Mouse (Mus musculus) left cerebral cortex, adult 8-10 months (tissue): ENCODE results near the gene Myo3b. TPM values are rescaled to one million over a fixed set of nuclear protein-coding genes. Genes with fewer than 3 reads are reported as not detected.

Experiments
- DNase-seq, 2 experiments: peaks; one replicate each; pipeline ENCODE4 v3.0.0; 2022; ENCODE audit warnings: low spot score in 2 of 2
- total RNA-seq, 4 experiments: library from RNA; stranded (reverse); gene quantifications; 2 replicates each; pipeline ENCODE4 v1.2.4; 2022

Gene Myo3b
- total RNA-seq, 4 experiments from 2014 or later = 1.1 to 1.8 (median 1.3) TPM

DNA sequence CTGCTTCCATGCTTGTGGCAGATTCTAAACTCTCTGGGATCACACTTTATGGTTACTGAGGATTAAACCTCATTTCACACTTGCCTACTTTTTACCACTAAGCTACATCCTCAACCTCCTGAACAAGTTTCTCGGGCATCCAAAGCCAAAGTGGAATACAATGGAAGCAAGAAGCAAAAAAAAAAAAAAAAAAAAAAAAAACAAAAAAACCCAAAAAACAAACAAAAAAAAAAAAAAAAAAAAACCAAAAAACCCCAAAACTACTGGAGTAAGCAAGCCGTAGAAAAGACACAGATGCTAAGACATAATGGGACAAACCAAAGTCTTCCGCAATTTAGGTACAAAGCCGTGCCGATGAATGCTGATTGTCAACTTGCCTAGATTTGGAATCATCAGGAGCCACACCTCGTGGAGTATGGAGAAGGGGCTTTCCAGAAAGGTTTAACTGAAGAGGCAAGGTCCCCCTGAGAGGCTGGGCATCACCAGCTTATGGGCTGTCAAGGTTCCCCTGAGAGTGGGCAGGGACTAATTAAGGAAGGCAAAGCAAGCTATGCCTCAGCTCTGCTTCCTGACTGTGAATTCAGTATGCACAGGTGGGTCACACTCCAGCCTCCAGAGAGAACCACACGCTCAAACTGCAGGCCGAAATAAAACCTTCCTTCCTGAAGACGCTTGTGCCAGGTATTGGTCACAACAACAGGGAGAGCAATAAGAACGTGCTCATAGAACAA, 313.7 kb downstream of the Myo3b start:
- DNase-seq = no peak

DNA sequence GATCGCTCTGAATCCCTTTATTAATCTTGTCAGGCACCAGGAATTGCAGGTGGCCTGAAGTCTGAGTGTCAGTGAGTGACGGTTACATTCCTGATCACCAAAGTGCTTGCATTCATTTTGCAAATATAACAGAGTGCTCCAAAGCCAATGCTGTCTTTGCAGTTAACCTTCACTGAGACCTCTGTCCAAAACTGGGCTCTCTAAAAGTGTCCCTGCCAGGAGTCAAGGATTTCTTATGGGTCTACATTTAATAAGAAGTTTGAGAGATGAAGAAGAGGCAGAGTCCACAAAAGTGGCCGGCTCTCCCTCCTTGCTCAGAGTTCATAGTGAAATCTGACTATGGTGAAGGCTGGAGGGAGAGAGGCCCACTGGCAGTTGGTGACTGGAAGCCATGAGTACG, 315.1 kb downstream of the Myo3b start:
- no peak for DNase-seq

- no peak for DNase-seq
These were observed 316.1 kb downstream of the Myo3b start for GRCm38 (mm10) chr2:70355026-70355425.

DNA sequence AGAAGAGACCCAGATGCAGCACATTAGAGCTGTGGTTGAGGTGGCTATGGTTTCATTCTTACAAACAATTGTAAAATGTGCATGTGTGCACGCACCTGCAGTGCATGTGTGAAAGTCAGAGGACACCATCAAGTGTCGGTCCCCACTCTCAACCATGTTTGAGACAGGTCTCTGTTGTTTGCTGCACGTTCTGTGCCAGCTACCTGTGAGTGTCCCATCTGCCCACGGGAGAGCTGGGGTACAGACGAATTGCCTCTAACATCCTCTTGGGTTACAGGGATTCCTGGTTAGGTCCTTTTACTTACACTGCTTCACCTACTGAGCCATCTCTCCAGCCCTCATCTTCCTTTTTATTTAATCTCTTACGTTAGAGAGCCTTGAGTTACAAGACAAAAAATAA, 330.5 kb downstream of the Myo3b start:
- no peak for DNase-seq

DNA sequence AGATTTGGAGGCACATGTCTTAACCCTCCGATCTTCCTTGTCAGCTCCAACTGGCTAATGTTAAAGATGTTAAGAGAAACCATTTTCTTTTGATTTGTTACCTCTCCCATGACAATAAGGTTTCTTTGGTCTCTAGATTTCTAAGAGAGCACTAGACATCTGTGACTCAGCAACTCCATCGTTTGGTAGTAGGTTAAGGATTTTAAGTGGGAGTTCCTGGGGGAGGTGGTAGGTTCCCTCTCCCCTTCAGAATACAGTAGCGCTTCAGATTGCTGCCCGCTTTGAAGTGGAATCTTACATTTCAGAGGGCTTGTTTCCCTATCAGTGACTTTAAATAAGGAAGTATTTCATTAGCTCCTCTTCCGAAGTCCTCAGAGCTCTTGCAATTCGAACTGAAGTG, 340.4 kb downstream of the Myo3b start:
- DNase-seq = no peak

GRCm38 (mm10) chr2:70379939-70380338, 341.0 kb downstream of the Myo3b start:
- no peak for DNase-seq

- DNase-seq = no peak
These were observed 349.7 kb downstream of the Myo3b start for GRCm38 (mm10) chr2:70388645-70389044.

DNA sequence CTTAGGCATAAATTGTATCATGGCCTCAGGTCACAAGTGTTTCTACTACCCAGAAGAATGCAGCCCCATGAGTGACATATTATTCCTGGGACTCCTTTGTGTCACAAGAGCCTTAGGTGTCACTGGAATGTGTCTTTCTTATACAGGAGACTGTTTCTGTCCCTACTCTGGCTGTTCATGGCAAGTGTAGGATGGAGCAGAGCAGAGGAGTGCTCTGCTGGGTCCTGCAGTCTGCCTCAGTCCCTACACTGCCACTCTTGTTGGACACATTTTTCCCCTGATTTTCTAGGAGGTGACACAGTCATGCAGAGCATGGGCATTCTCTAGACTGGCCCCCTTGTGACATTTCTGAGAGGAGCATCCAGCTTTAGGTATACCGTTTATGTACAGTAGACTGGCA, 350.2 kb downstream of the Myo3b start:
- DNase-seq = no peak

DNA sequence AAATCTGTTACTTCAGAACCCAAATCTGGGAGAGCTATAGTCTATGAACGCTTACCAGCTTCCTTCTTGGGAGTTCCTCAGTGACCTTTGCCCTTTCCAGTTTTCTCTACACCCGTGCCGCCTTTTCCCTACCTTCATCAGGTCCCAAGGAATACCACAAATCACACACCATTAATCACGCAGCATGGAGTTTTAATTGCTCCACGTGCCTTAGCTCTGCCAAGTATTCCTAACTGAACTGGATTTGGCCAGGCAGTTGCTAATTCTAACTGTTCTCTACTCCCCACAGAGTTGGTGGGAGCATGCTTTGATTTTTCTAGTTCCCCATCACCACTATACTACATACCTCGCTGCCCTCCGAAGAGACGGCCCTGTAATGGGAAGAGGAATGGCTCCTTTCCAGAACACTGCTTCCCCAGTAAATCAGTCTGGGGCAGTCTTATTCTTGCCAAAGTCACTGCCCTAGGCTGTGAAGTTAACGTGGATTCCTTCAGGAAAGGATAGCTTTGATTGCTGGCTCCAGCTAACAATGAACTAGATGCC, 358.9 kb downstream of the Myo3b start:
- no peak for DNase-seq

DNA sequence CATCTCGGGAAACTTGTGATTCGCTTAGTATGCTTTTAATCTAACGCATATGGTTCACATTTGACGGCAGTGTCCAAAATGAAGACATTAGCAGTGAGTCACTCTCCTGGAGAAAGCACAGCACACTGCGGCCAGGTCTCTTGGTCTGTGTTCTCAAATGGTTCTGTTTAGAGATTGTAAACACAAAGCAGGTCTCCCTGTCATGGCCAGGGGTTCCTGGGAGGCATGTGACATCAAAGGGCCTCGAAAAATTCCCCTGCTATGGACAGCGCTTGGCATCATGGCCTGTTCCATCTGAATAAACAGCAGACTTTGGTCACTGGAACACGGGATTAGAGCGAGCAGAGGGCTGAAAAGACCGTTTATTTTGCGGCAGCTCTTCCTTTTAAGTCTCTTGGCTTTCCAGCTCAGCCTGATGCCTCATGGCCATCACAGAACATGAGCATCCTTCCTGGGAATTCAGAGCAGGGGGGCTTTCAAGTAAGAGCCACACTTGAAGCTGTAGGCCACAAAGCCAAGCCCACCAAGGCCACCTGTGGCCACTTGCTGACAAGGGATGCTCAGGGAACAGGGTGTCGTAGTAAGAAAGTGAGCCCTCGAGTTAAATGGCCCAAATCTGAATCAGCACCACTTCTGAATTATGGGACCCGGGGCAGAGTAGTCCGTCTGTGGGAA, 360.7 kb downstream of the Myo3b start:
- no peak for DNase-seq

DNA sequence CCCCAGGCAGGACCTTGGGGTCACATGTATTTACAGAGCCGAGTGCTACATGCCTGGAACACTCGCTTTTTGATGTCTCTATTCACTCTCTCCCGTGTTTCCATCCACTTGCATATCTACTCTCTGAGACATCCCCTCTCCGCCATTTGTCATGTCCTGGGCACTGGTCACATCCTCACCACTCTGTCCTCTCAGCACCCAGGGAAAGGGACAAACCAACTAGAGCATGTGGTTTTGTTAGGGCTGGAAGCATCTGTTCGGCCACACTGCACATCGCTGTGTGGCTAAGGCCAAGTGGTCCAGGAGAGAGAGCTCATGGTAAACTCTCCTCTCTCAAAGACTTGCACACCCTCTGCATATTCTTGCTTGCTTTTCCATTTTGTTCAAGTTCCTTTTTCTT, 361.4 kb downstream of the Myo3b start:
- no peak for DNase-seq

DNA sequence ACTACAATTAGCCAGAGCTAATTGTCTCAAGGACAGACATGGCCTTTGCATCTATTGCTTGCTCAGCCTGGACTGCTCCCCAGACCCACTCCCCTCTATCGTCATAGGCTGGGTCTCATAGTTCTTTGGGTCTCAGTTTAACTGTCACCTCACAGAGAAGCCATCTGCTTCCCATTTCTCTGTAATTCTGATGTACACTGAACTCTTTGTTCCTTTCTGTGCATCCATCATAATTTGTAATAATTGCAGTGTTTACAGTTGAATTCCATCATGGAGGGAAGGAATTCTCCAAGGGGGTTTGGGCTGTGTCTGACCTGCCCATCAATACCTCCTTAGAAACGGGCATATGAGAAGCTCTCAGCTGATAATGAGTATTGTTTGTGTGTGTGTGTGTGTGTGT, 365.4 kb downstream of the Myo3b start:
- DNase-seq = no peak

DNA sequence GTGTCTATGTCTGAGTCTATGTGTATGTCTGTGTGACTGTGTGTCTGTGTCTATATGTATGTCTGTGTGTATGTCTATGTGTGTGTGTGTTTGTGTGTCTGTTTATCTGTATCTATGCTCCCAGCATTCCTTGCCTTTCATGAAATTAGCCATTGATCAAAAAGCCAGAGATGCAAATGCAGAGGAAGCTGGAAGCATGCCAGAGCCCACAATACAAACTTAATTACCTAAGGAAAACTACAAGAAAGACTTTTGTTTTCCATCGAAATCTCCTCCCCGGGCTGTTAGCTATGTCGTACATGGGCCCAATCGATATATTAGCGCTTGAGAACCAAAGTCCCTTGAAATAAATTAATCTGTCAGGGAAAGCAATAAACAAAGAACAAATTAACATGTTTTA, 367.9 kb downstream of the Myo3b start:
- DNase-seq = no peak

DNA sequence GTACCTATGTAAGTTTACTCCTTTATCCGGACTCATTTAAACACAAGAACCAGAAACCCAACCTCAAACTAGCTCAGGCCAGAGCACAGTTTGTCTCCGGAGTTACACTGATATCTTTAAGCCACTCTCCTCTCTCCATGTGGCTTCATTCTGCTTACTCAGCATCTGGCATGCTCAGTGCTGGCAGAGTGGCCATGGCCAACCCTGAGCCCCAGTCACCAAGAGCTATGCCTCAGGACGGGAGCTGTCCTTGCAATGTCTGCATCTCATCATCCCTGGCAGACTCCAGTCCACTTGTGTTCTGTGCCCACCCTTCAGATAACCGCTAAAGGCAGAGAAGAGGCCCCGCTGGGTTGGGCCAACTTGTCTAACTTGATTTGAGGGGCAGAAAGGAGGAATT, 368.8 kb downstream of the Myo3b start:
- no peak for DNase-seq

DNA sequence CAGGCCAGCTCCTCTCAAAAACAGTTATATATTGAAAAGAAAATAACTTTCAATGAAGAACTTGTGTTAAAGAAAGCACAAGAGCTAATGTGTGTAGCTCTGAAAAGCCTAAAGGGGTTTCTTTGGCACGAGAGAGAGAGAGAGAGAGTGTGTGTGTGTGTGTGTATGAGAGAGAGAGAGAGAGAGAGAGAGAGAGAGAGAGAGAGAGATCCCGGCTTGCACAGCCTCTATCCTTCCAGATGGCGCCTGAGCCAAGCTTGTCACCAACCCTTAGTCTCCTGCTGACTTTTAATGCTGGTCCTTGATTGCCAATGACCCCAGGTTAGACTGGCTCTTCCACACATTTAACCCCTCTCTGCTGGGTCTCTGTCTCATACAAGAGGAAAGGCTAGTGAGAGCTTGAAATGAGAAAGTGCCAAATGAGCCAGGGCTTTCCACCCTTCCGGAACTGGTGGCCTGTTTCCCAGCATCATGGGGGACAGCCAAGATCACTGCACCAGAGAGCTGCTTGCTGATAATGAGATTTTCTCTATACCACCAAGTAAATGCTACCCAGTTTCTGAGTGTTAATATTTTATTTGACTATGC, 371.5 kb downstream of the Myo3b start:
- no peak for DNase-seq

- DNase-seq = no peak
These were observed 373.4 kb downstream of the Myo3b start for GRCm38 (mm10) chr2:70412315-70412714.

DNA sequence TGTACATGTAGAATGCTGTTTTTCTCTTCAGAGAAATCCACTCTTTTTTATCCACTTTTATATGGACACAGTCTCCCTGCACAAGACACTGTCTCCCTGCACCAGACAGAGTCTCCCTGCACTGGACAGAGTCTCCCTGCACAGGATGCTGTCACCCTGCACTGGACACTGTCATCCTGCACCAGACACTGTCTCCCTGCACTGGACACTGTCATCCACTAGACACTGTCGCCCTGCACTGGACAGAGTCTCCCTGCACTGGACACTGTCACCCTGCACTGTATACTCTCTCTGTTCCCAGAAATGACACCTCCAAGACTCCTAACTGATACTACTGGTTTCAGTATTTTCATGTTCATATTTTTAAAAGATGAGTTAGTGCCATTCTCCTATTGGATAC, 375.5 kb downstream of the Myo3b start:
- no peak for DNase-seq

DNA sequence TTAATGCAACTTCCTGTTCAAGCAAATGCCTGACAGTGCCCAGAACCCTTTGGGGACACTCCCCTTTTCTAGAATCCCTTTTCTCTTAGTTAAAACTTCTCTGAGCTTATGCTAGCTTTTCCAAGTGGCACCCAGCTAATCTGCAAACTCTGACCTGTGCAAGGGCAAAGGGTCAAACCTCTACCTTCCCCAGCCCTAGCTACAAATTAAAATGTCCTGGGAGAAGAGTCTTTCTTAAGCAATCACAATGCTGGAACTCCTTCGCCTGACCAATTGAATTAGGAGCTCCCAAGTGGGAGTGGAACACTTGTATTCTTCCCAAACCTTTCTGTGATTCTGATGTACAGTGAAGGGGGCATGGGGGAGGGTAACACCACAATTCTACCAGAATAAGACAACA, 376.6 kb downstream of the Myo3b start:
- no peak for DNase-seq

DNA sequence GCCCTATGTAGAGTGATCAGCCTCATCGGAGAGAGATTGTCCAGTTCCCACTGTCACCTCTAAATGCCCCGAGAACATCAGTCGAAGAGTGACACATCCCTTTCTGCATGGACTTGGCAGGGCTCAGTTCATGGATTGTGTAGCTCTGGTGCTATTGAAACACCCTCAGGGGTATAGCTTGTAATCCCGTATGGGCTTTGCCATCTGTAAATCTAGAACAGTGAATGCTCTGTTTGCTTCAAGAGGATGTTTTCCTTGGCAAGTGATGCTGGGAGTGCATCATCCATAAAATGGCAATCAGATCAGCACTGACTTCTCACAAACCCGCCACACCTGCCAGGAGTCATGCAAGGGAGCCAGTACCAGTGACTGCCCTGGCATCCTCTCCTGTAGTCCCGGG, 380.4 kb downstream of the Myo3b start:
- DNase-seq = no peak

DNA sequence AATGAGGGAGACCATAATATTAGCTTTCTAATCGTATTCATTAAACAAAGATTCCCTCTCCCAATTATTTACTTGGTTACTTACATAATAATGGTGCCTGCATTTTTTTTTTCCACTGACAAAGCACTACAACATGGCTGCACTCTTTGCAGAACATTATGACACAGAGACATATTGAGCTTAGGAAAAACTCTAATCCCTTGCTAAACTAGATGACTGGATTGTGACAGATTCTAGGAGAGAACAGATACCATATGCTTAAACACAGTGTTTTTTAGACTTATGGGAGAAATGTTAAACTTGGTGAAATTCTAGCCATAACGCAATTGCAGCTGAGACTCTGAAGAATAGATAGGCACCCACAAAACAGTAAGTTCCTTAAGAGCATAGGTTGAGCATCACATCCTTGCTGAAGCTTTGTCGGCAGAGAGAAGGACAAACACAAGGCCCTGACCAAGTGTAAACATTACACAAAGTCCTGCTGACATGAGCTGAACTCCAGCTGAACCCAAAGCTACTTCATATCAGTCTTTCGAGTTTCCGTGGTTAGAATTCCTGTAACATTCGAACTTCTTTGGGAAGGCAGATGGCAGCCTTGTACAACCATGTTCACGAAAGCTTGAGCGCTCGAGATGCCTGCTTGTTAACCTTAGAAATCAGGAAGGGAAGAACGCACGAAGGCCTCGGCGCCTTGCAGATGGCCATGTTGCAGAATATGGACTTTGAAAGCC, 382.4 kb downstream of the Myo3b start:
- no peak for DNase-seq

DNA sequence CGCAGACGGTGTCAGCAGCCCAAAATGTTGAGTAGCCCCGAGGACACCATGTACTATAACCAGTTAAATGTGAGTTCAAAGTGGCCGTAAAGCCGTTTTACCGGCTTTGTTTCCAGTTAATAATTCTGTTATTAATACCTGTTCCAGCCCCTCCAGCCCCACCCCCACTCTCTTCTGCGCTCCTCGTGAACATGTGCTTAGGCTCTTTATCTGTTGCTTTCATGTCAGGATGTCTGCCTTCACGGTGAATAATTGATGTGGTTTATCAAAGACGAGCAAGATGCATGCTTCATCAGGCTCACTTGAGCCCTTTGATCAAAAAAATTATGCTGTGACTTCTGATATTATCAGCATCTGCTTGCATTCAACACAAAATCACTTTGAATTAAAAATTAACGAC, 386.7 kb downstream of the Myo3b start:
- DNase-seq = no peak

GRCm38 (mm10) chr2:70443035-70443434, 404.1 kb downstream of the Myo3b start:
- DNase-seq = no peak
